Mouse (Mus musculus) heart, postnatal 25 days (tissue): Measurements from ENCODE around the gene Vwc2l. TPM values are rescaled to one million over a fixed set of nuclear protein-coding genes. Genes with fewer than 3 reads are reported as not detected.

Experiments used
- DNase-seq: peaks from one replicate; pipeline ENCODE4 v3.0.0; 2022; ENCODE audit warnings: low spot score
- intact Hi-C: fragments of 180-260 bp; cut with DNase I; formaldehyde crosslinking; loops from one replicate; pipeline ENCODE4 v1.15.1; 2025
- total RNA-seq, 2 experiments: library from RNA; stranded (reverse); gene quantifications; 2 replicates each; pipeline ENCODE4 v1.2.3; 2021

The Vwc2l gene
- total RNA-seq, 2 experiments from 2014 or later, result not detected

DNA sequence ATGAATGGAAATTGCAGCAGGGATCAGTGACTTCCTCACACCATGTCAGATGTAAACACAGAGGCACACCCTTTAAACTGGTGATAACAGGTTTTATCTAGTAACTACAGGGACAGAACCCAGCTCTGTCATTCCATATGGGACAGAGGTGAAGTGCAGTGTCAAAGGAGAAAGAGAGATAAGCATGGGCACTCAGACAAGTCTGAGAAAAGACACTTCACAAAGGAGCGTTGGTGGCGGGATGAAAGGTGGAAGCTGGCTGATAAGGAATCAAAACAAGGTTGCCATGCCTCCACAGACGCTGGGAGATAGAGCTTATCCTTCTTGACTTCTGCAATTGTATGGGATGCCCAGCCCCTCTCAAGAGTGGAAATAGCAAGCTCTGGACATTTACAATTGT lies 176.8 kb downstream of the Vwc2l start:
- DNase-seq, result no peak
- intact Hi-C loops, result no loop called here

DNA sequence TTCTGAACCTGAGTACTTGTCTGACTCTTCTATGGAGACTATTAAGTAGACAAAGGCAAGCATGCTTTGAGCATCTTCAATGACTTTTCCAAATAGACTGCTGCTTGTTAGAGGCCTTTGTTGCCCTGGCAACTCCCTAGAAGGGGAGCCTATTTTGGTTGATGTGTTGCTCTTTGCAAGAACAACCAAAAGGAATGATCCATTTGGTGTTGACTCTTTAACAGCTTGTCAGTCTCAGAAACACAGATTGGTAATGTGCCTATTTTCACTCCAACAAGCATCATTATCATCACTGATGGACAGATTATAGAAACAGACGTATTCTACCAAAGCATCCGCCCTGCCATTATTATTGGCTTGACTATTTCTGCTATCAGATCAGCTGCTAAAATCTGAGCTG lies 181.9 kb downstream of the Vwc2l start:
- intact Hi-C loops, result no loop called here
- no peak for DNase-seq

DNA sequence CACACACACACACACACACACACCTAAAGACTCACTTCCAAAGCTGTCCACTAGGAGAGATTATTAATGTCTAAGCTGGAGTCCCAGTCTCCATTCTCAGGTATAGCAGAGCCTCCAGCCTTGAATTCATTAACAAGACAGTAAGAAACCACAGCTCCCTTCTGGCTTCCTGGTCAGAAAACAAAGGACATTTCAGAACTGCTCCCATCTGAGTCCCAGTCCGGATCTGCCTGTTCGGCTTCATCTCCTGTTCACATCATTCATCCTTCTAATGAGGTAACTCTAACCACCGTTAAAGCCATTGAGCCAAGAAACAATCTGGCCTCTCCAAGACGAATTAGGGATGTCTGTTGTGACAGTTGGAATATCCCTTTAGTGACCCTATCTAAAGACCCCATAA lies 185.7 kb downstream of the Vwc2l start:
- no peak for DNase-seq
- intact Hi-C loops, result no loop called here

DNA sequence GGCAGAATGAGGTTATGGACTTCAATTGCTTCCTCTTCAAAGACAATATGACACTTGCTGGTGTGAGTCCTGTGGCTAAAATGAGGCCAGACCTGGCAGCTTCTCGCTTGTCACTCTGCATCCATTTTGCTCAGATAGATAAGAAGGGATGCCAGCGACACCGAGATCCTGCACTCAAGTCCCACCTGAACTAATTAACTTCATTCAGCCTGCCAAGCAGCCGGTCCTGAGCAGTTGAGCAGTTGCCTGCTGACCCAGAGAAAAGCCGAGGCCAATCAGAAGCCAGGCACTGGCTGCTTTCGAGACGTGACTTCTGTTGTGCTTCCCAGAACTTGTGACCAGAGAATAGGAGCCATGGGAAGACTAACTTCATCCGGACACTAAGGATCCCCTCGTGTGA lies 187.6 kb downstream of the Vwc2l start:
- intact Hi-C loops, result no loop called here
- no peak for DNase-seq

DNA sequence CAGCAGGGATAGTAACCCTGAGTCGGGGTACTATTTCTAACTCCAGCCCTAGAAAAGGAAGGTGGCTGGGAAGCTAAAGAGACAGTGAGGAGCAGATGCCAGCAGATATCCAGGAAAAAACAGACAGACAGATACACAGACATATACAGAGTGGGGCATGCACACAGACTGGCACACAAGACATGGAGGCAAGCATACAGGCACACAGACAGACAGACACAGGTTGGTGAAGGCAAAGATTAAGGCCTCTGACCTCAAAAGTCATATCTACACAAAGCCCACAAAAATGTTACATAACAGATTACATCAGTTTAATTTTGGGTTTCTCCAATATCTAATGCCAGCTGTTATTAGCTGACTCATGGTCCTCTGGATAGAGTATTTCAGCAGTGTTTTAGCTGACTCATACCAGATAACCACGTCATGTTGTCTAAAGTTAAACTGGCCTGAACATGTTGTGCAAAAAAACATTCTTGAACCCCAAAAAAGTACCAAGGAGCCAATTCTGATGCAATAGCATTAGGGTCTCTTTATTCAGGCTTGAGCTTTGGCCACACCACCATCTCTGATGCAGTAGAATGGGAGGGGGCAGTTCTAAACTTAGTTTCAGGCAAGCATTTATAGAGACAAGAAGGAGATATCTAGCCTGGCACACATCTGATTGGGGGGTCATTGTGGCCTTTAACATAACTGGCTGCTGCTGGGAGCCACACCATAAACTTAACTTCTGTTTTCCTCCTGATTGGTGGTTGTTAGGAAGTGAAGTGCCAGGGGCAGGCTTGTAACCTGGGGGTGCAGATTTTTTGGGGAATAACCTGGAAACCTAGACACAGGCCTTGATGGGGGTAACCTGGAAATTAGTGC lies 192.9 kb downstream of the Vwc2l start:
- intact Hi-C loops, result no loop called here
- no peak for DNase-seq

DNA sequence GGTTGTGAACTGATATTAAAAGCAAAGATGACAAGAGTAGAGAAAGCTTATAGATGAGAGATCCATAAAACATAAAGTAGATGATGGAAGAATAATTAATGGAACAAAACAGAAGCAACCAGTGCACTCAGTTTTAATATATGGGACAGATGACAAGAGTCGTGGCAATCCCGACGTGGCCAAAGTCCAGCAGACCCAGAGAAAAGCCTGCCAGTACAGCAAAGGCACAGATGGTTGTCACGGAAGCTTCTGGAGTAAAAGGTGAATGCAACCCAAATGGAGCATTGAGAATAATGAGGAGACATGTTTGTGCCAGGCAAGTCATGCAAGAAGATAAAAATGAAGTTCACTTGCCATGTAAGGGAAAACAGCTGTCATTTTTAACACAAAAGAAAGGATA lies 207.5 kb downstream of the Vwc2l start:
- DNase-seq, result no peak
- intact Hi-C loops, result no loop called here
